Mouse (Mus musculus): ENCODE measurements around the gene Ubac1. TPM values are rescaled to one million over a fixed set of nuclear protein-coding genes. Genes with fewer than 3 reads are reported as not detected.

The Ubac1 gene
- polyA plus RNA-seq, 1 experiment from 2014 or later, result 114 TPM

DNA sequence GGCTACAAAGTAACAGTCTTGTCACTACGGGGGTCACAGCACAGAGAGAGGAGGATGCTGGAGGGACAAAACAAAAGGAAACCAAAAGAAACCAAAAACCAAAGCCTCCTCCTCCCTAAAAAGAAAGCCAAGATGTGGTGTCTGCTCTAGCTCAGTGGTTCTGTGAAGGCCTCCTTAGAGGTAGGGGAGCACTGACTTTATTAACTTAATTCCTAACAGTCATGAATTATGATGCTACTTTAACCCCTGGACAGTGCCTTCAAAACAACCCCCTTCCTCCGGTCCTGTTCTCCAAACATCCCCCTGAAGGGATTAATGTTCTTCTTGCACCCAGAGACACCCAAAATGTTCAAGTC is 34.2 kb upstream of the Ubac1 start:
- Histone ChIP-seq H3K4me2 (ENCODE audit: low read depth, low read length) (no peak overlapping the region), H3K9ac (ENCODE audit: low read length) (no peak overlapping the region), H3K27ac (ENCODE audit: low read length) (no peak overlapping the region), H3K36me3 (ENCODE audit: control insufficient read depth, insufficient read depth) (peaks cover 3% of the 10 kb centered on the region; the same call in 1 of the 2 replicates), H3K27me3 (ENCODE audit: control insufficient read depth, insufficient read depth, low read length) (no peaks in the 10 kb centered on the region), H3K4me3 (ENCODE audit: low read length) (no peak overlapping the region), H3K9me3 (replicated peaks; ENCODE audit: control insufficient read depth, low read length) (no peaks in the 10 kb centered on the region), H3K4me1 (ENCODE audit: control insufficient read depth, insufficient read depth, low read length) (no peaks in the 10 kb centered on the region)
- no peak for ATAC-seq (replicated peaks; ENCODE audit: extremely low read depth, insufficient read depth, low FRiP score)
- 60% methylated on average over 2 of the region's 2 CpGs for WGBS

DNA sequence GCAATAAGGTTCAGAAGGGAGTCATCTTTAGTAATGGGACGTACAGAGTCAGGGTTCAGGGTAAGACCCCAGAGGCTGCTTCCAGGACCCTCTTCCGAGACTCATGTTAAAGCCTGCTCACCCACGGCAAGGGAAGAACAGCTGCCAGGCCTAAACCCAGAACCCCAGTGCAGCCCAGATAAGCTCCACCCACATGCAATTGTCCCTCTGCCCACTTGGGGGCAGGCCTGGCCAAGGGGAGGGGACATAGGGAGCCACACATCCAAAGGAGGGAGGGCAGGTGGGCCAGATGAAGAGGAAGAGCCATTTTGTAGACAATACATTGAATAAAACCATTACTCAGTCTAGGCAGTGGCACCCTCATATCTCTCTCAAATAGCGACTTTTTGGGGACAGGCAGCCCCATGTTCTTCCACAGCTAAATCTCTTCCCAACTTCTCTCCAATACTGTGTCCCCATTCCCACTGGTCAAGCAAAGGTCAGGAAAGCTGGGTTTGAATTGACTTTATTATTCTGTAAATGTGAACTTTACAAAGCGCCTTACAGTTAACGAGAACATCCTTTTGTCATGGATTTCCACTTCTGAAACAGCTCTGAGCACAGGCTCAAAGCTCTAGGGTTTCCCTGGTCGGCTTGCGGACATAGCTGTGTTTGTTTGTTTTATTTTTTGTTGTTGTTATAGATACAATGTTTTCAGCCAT is 33.6 kb upstream of the Ubac1 start:
- no peak overlapping the region for H3K9ac ChIP-seq (ENCODE audit: low read length)
- ATAC-seq (replicated peaks; ENCODE audit: extremely low read depth, insufficient read depth, low FRiP score), result peak; percentile 56; the same call in 1 of the 2 replicates

DNA sequence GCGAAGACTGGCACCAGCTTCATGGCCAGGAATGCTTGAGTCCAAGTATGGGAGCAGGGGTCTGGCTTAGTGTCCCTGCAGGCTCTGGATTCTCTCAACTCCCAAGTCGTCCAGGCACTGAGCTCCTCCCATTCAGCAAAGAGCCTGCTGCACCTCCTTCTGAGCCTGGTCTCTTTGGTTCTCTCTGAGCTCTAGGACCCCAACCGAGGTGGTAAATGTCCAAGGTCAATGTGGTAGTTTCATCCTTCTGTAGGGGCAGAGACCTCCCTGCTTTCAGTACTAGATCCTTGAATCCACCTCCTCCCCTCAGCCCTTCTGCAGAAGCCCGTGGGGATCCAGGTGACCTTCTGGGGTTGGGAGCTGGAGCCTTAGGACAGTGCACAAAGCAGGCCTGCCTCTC is 31.3 kb upstream of the Ubac1 start:
- Histone ChIP-seq H3K9me3 (replicated peaks; ENCODE audit: control insufficient read depth, low read length) (no peaks in the 10 kb centered on the region), H3K27ac (ENCODE audit: low read length) (no peak overlapping the region), H3K4me1 (ENCODE audit: control insufficient read depth, insufficient read depth, low read length) (no peaks in the 10 kb centered on the region), H3K27me3 (ENCODE audit: control insufficient read depth, insufficient read depth, low read length) (no peaks in the 10 kb centered on the region), H3K36me3 (ENCODE audit: control insufficient read depth, insufficient read depth) (no peaks in the 10 kb centered on the region), H3K4me3 (ENCODE audit: low read length) (no peak overlapping the region), H3K9ac (ENCODE audit: low read length) (no peak overlapping the region), H3K4me2 (ENCODE audit: low read depth, low read length) (no peak overlapping the region)
- WGBS, result 28% methylated on average over 4 of the region's 4 CpGs
- ATAC-seq (replicated peaks; ENCODE audit: extremely low read depth, insufficient read depth, low FRiP score), result no peak

More for the DNA sequence above, 33.6 kb upstream of the Ubac1 start:
- Histone ChIP-seq H3K27ac (ENCODE audit: low read length) (no peak overlapping the region), H3K9me3 (replicated peaks; ENCODE audit: control insufficient read depth, low read length) (no peaks in the 10 kb centered on the region), H3K27me3 (ENCODE audit: control insufficient read depth, insufficient read depth, low read length) (no peaks in the 10 kb centered on the region), H3K4me3 (ENCODE audit: low read length) (no peak overlapping the region), H3K4me2 (ENCODE audit: low read depth, low read length) (no peak overlapping the region), H3K36me3 (ENCODE audit: control insufficient read depth, insufficient read depth) (peaks cover 3% of the 10 kb centered on the region; the same call in 1 of the 2 replicates), H3K4me1 (ENCODE audit: control insufficient read depth, insufficient read depth, low read length) (no peaks in the 10 kb centered on the region)
- 46% methylated on average over 8 of the region's 8 CpGs for WGBS

DNA sequence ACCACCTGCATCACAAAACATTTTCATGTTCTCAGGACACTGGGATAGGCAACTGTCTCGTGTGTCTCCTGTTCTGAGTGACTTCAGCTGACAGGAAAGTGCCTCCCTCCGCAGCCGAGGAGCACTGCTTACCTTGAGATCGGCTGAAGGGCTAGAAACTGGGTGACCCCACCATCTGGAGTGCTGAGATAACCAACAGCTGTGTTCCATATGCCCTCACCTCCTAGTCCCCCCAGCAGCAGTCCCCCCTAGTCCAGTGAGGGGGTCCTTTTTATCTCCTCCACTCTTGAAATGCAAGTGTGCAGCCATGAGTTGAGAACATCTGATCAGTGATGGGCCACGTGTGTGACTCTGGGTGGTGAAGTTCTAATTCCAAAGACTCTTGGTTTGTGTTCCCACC is 27.3 kb upstream of the Ubac1 start:
- Histone ChIP-seq H3K4me2 (ENCODE audit: low read depth, low read length) (no peak overlapping the region), H3K27ac (ENCODE audit: low read length) (no peak overlapping the region), H3K27me3 (ENCODE audit: control insufficient read depth, insufficient read depth, low read length) (no peaks in the 10 kb centered on the region), H3K9me3 (replicated peaks; ENCODE audit: control insufficient read depth, low read length) (no peaks in the 10 kb centered on the region), H3K4me3 (ENCODE audit: low read length) (no peak overlapping the region), H3K36me3 (ENCODE audit: control insufficient read depth, insufficient read depth) (no peaks in the 10 kb centered on the region), H3K9ac (ENCODE audit: low read length) (no peak overlapping the region), H3K4me1 (ENCODE audit: control insufficient read depth, insufficient read depth, low read length) (no peaks in the 10 kb centered on the region)
- ATAC-seq (replicated peaks; ENCODE audit: extremely low read depth, insufficient read depth, low FRiP score), result no peak
- WGBS, result 42% methylated on average over 5 of the region's 5 CpGs

DNA sequence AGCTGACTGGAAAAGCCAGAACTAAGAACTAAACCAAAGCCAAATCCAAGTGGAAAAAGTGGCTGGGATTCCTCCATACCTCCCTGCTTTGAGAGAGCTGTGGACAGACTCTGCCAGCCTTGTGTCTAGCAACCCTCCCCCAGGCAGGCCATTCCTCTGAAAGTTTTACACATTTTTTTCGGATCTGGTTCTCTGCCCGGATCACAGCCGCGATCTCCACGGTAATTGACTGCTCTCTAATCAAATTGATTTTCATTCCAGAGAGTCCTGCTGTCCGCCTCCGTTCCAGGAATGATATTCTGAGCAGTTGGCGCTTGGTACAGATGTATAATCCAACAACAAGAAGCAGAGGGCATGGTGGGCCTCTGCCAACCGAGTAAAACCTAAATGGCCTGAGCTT is 22.7 kb upstream of the Ubac1 start:
- 0 out of 2 replicates have a peak, but pooled peaks cover 8% of the 10 kb centered on the region for H3K4me1 ChIP-seq (ENCODE audit: control insufficient read depth, insufficient read depth, low read length)
- H3K36me3 ChIP-seq (ENCODE audit: control insufficient read depth, insufficient read depth), result no peaks in the 10 kb centered on the region
- WGBS, result 84% methylated on average over 9 of the region's 9 CpGs
- H3K4me3 ChIP-seq (ENCODE audit: low read length), result no peak overlapping the region
- no peak for ATAC-seq (replicated peaks; ENCODE audit: extremely low read depth, insufficient read depth, low FRiP score)
- no peaks in the 10 kb centered on the region for H3K9me3 ChIP-seq (replicated peaks; ENCODE audit: control insufficient read depth, low read length)
- no peaks in the 10 kb centered on the region for H3K27me3 ChIP-seq (ENCODE audit: control insufficient read depth, insufficient read depth, low read length)
- H3K27ac ChIP-seq (ENCODE audit: low read length), result no peak overlapping the region
- no peak overlapping the region for H3K9ac ChIP-seq (ENCODE audit: low read length)
- H3K4me2 ChIP-seq (ENCODE audit: low read depth, low read length), result no peak overlapping the region

DNA sequence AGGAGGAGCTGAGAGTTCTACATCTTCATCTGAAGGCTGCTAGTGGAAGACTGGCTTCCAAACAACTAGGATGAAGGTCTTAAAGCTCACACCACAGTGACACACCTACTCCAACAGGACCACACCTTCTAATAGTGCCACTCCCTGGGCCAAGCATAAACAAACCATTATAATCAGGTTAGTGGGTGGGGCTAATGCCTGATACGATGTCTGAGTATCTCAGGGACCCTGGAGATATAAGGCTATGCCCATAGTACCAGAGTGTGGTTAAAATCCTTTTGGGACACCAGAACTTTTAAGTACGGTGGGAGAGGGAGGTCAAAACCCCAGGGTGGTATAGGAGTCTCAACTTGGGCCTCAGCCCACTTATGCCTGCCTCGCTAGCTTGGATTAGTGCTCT is 21.1 kb upstream of the Ubac1 start:
- Histone ChIP-seq H3K9ac (ENCODE audit: low read length) (no peak overlapping the region), H3K9me3 (replicated peaks; ENCODE audit: control insufficient read depth, low read length) (no peaks in the 10 kb centered on the region), H3K27ac (ENCODE audit: low read length) (no peak overlapping the region), H3K36me3 (ENCODE audit: control insufficient read depth, insufficient read depth) (no peaks in the 10 kb centered on the region), H3K4me3 (ENCODE audit: low read length) (no peak overlapping the region), H3K27me3 (ENCODE audit: control insufficient read depth, insufficient read depth, low read length) (no peaks in the 10 kb centered on the region), H3K4me1 (ENCODE audit: control insufficient read depth, insufficient read depth, low read length) (peaks cover 10% of the 10 kb centered on the region; the same call in 1 of the 2 replicates), H3K4me2 (ENCODE audit: low read depth, low read length) (no peak overlapping the region)
- WGBS, result 85% methylated on average over 3 of the region's 3 CpGs
- ATAC-seq (replicated peaks; ENCODE audit: extremely low read depth, insufficient read depth, low FRiP score), result no peak

DNA sequence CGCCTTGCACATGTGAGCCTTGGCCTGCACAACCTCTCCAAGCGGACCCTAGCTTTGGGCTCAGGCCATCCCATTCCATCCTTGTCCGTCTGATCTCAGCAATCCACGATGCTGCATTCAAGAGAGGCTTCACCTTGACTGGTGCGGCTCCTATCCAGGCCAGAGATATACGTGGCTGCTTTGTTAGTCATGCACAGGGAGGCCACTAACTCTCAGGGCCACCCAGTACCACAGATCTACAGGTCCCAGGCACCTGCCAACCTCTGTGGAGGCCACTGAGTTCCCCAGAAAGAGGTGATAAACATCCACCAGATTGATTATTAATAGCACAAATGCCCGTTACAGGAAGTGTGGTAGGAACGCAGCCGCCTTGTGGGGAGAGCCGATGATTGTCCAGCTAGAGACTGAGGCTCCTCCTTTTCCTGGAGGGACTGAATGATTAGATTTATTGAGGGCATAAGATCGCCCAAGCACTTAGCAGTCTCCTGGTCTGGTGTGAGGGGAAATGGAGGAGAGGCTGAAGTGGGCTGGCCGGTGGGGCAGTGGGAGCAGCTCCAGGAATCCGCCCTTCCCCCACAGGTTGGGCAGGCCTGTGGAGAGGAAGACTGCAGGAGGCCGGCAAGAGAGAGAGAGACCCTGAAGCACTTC is 19.7 kb upstream of the Ubac1 start:
- 35% methylated on average over 14 of the region's 14 CpGs for WGBS
- H3K4me3 ChIP-seq (ENCODE audit: low read length), result no peak overlapping the region
- H3K9ac ChIP-seq (ENCODE audit: low read length), result no peak overlapping the region

DNA sequence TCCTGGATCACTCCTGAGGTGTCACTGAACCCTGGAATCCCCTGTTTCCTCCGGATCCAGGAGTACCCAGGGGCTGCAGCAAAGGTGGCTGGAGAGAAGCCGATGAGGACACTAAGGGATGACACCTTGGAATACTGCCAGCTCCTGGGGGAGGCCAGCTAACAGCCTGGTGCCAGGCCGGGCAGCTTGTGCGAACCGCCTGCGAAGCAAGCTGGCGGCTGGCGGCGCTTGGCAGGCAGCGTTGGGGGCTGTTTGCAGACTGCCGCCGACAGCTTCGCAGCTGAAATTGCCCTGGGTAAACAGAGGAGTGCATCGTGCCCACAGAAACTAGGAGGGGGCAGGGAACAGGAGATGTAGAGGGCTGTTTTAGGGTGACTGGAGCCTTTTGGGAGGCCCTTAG is 18.4 kb upstream of the Ubac1 start:
- H3K27ac ChIP-seq (ENCODE audit: low read length), result no peak overlapping the region
- WGBS, result 55% methylated on average over 14 of the region's 14 CpGs
- ATAC-seq (replicated peaks; ENCODE audit: extremely low read depth, insufficient read depth, low FRiP score), result no peak

More for the DNA sequence above, 19.7 kb upstream of the Ubac1 start:
- no peak overlapping the region for H3K27ac ChIP-seq (ENCODE audit: low read length)
- no peak overlapping the region for H3K4me2 ChIP-seq (ENCODE audit: low read depth, low read length)
- H3K9me3 ChIP-seq (replicated peaks; ENCODE audit: control insufficient read depth, low read length), result no peaks in the 10 kb centered on the region
- no peak for ATAC-seq (replicated peaks; ENCODE audit: extremely low read depth, insufficient read depth, low FRiP score)
- H3K27me3 ChIP-seq (ENCODE audit: control insufficient read depth, insufficient read depth, low read length), result no peaks in the 10 kb centered on the region
- no peaks in the 10 kb centered on the region for H3K36me3 ChIP-seq (ENCODE audit: control insufficient read depth, insufficient read depth)
- peaks cover 21% of the 10 kb centered on the region for H3K4me1 ChIP-seq (ENCODE audit: control insufficient read depth, insufficient read depth, low read length)

DNA sequence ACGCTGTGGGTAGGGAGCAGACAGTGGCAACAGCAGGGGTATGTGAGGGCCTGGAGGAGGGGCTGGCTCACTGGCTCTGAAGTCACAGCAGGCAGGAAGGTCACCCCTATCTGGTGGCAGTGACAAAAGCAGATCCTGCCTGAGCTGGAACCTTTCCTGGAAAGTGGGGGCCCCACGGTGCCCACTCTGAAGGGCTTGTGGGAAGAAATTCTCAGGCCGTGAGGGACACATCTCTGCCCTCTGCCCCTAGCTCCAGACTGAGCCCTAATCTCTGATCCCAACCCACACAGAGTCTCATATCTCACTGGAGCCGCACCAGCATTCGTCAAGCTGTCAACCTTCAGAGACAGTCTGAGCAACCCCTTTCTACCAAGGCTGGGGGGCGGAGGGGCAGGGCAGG is 15.8 kb upstream of the Ubac1 start:
- no peaks in the 10 kb centered on the region for H3K9me3 ChIP-seq (replicated peaks; ENCODE audit: control insufficient read depth, low read length)
- WGBS, result 15% methylated on average over 6 of the region's 6 CpGs
- no peaks in the 10 kb centered on the region for H3K36me3 ChIP-seq (ENCODE audit: control insufficient read depth, insufficient read depth)
- H3K27ac ChIP-seq (ENCODE audit: low read length), result peak overlapping the region; percentile 51
- peak; percentile 67 for ATAC-seq (replicated peaks; ENCODE audit: extremely low read depth, insufficient read depth, low FRiP score)
- H3K27me3 ChIP-seq (ENCODE audit: control insufficient read depth, insufficient read depth, low read length), result no peaks in the 10 kb centered on the region
- H3K4me1 ChIP-seq (ENCODE audit: control insufficient read depth, insufficient read depth, low read length), result peaks cover 21% of the 10 kb centered on the region
- H3K4me3 ChIP-seq (ENCODE audit: low read length), result no peak overlapping the region
- peak overlapping the region; percentile 48 for H3K9ac ChIP-seq (ENCODE audit: low read length)
- H3K4me2 ChIP-seq (ENCODE audit: low read depth, low read length), result peak overlapping the region; percentile 8; the same call in 1 of the 2 replicates

More for the DNA sequence above, 18.4 kb upstream of the Ubac1 start:
- Histone ChIP-seq H3K27me3 (ENCODE audit: control insufficient read depth, insufficient read depth, low read length) (no peaks in the 10 kb centered on the region), H3K9ac (ENCODE audit: low read length) (no peak overlapping the region), H3K4me1 (ENCODE audit: control insufficient read depth, insufficient read depth, low read length) (peaks cover 21% of the 10 kb centered on the region), H3K36me3 (ENCODE audit: control insufficient read depth, insufficient read depth) (no peaks in the 10 kb centered on the region), H3K9me3 (replicated peaks; ENCODE audit: control insufficient read depth, low read length) (no peaks in the 10 kb centered on the region), H3K4me2 (ENCODE audit: low read depth, low read length) (no peak overlapping the region), H3K4me3 (ENCODE audit: low read length) (no peak overlapping the region)
